Mouse (Mus musculus) kidney, postnatal 36 days (tissue): ENCODE data around the gene Sec13.
"Not testable (repeated sequence)": the region's sequence is repeated elsewhere in the genome, so short reads cannot be mapped to it uniquely, and the experiment has no call there.

Source experiments
- DNase-seq, 2 experiments: peaks; one replicate each; pipeline ENCODE4 v3.0.0; 2021 to 2022; ENCODE audit warnings: mixed read lengths in 2 of 2

The Sec13 gene

DNA sequence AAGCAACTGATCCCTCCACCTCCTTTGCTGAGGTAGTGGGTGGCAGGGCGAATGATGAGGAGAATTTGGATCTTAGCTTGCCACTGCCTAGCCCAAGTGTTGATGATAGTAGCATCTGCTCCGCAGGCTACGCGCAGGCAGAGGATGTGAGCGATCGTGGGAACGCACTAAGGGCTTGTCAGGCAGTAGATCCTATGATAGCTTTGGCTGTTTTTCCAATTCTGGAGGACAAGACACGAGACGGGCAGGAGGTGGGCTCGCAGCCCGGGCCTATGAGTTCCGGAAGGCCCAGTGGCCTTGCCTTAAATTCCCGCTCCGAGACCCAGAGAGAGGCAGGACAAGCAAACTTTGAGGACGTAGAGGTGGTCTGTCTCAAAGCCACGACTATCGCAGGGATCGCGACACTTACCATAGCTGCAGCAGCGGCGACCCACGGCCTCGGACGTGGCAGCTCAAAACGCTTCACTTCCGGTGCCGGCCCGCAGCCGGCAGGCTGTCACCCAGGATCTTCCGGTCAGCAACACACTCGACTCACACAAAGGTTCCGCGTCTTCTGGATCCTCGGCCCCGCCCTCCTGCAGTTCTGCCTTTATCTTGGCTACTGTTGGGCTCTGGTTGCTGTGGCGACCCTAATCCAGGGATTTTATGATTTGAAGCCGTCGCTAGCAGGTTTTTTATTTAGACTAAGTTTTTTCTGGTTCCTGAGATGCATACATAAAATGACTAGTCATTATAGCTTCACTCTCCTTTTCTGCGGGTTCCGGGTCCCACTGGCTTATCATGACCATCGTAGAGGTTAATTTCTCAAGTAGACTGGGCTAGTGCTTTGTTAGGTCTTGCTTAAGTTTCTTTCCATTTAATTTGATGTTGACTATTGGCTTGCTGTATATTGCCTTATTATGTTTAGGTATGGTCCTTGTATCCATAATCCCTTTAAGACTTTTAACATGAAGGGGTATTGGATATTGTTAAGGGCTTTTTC lies at the start of gene Sec13:
TSS of gene Sec13 (minus strand) at position 508 of the 982 bp plus-strand sequence.
- DNase-seq, result peak; percentile 82 to 92

GRCm38 (mm10) chr6:113787459-113787968 lies 47.0 kb upstream of the Sec13 start:
- DNase-seq, result no peak

DNA sequence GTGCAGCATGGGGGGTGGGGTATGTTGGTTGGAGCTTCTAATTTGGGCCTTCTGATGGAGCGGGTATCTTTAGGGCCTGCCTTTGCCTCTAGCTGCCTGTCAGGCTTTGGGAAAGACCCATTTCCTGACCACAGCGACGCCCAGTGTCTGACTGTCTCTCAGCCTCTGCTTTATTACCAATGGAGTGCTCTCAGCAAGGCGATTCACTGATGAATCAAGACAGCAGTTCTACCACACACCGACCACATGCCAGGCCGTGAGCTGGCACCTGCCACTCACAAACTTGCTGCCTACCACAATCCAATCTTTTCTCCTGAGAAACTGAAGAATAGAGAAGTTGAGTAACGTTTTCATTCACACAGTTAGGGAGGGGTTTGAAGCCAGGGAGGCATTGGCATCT lies 45.1 kb upstream of the Sec13 start:
- DNase-seq, result no peak

GRCm38 (mm10) chr6:113778229-113778753 lies 37.7 kb upstream of the Sec13 start:
- DNase-seq, result no peak

GRCm38 (mm10) chr6:113768804-113769203 lies 28.3 kb upstream of the Sec13 start:
- no peak for DNase-seq

GRCm38 (mm10) chr6:113761644-113762043 lies 21.1 kb upstream of the Sec13 start:
- DNase-seq, result peak; percentile 70 to 73

DNA sequence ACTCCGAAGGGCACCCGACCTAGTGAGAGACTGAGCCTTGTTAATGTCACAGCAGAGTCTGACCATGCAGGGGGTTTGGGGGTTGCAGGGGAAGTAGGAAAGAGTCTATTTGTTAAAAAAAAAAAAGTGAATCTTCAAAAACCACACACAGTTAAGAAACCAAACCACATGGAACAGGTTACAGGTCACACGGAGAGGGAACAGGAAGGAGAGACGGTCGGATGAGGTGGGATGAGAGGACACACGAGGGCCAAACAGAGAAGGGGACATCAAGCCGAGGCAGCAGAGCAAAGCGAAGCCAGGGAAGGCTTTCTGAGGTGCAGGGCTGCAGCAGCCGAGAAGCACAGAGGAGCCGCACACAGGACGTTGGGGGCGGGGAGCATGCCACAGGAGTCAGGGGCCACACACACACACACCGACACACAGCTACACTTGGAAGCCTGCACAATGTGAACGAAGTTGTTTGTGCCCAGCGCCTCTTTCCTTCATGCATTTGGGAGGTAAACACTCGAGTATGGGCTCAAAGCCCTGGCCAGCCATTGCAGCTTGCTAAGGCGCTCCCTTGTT lies 8.7 kb upstream of the Sec13 start:
- no peak for DNase-seq

- DNase-seq, result no peak
Observed at GRCm38 (mm10) chr6:113748351-113748750, 7.8 kb upstream of the Sec13 start.

DNA sequence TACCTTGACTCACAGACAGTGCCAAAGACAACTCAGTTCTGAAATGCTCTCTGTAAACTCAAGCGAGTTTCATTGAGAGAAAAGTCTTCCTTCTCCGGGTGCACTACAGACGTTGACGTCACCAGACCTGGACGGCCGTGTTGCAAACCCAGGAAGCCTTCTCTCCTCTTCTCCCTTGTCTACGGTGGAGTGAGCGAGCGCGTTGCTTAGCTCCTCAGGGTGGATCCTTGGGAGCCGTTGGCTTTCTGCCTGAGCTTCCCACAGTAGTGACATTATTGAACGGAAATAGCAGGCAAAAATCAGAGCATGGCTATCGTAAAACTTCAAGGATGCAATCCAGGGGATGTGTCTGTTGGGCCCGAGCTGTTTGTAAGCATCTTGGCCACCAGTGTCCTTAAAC lies 6.7 kb upstream of the Sec13 start:
- no peak for DNase-seq

DNA sequence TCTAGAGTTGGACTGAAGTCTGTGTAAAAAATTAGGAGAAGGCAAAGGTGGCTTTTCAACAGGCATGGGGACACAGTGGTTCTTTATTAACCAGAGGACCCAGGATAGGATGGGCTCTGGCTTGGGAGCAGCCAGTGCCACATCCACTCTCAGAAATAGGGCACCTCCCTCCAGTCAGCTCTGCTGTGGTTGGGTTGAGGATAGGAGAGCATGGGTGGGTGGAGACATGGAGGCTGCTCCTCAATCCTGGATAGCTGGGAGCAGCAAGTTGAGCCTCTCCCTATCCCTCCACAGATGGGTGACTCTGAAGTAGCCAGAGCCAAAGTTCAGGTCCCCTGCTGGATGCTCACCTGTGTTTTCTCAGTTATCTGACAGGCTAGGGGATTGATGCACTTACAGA lies 4.6 kb upstream of the Sec13 start:
- peak; percentile 19 to 36 for DNase-seq

DNA sequence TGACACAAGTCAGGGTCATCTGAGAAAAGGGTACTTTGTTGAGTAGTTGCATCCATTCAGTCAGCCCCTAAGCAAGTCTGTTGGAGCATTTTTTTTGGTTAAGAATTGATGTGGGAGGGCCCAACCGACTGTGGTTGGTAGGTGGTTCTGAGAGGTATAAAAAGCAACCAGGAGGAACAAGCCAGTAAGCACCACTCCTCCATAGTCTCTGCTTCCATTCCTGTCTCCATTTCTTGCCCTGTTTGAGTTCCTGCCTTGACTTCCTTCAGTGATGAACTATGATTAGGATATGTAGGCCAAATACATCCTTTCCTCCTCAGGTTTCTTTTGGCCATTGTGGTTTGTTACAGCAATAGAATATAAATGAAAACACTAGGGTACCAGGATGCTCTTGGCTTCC lies 2.6 kb upstream of the Sec13 start:
- DNase-seq, result no peak

- DNase-seq, result no peak
Observed at GRCm38 (mm10) chr6:113742321-113742720, 1.8 kb upstream of the Sec13 start.

GRCm38 (mm10) chr6:113741425-113741824 lies 882 bp upstream of the Sec13 start:
- DNase-seq, result no peak

DNA sequence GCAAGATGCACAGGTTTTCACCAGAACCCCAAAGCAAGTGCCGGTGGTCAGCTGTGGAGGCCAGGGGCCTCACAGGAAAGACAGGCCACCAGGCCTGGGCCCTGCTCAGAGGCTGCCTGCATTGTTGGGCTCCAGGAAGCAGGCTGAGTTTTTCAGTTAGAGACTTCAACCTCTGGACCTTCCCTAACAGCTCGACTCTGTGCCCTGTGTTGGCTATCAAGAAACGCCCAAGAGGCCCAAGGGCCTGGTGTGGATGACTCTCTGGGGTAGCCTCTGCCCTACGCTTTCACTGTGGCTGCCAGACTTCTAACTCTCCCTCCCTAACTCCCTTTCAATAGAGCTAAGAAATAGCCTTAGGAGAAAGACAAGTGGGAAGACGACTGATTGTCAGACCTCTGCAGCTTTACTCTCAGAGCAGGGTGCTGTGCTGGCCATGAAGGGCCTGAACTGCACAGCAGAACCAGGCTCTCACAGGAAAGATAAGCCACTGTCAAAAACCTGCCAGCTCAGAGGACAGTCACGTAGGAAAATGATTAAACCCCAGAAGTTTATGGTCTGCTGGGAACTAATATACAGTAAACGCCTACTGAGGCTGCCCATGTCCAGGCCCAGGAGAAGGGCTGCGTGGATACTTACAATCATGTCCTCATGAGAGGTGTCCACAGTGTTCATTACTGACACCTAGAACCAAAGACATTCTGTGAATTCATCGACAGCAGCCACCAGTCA lies 3.1 kb downstream of the Sec13 start:
- DNase-seq, result peak; percentile 26 to 27

DNA sequence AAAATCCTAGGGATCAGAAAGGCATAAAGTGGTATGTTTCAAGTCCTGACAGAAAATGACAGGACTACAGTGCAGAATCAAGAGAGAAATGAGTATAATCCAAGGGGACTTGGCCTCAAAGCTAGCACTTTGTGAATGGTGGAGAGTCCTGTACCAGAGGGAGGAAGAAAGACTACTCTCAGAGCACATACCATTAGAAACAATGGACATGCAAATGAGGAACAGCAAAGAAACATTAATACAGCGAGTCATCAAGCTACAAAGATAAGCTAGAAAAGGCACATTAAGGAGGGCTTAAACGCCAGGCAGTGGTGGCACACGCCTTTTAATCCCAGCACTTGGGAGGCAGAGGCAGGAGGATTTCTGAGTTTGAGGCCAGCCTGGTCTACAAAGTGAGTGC lies 9.2 kb downstream of the Sec13 start:
- no peak for DNase-seq

GRCm38 (mm10) chr6:113728181-113728580 lies 12.4 kb downstream of the Sec13 start:
- no peak for DNase-seq

- no peak for DNase-seq
Observed at GRCm38 (mm10) chr6:113721061-113721460, 19.5 kb downstream of the Sec13 start.

DNA sequence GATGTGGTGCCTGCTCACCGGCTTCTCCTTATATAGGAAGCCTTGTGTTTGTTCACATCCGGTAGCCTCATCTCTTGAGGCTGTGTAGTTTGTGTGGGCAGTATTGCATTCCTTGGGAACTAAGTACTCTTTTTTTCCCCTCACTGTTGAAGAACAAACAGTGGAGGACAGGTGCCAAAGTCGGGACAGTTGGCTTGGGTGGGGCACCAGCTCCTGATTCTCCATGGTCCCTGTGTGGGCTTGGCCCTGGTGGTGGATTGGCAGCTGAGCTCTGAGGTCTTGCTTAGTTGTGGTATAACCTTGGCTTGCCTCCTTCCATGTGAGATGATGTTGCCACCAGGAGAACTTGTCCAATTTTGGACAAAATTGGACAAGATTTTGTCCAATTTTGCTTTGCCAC lies 20.7 kb downstream of the Sec13 start, which contains the start of gene Ghrl:
TSS of gene Ghrl (minus strand) at position 3 of the 400 bp plus-strand sequence.
- no peak for DNase-seq

- DNase-seq, result peak in 1 of 2 experiments; percentile 28
Observed at GRCm38 (mm10) chr6:113717541-113717940, 23.0 kb downstream of the Sec13 start.

DNA sequence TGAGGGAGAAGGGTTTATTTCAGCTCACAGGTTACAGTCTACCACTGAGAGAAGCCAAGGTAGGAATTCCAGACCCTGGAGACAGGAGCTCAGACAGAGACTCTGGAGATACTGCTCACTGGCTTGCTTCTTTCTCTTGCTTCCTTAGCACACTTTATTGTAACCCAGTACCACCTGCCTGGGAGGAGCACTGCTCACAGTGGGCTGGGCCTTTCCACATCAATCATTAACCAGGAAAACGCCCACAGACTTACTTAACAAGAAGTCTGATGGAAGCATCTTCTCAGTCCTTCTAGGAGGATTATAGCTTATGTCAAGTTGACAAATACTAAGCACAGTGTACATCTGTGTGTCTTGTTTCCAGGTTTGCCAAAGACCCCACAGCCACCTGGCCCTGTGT lies 25.7 kb downstream of the Sec13 start:
- peak; percentile 65 to 69 for DNase-seq

- no peak for DNase-seq
Observed at GRCm38 (mm10) chr6:113714276-113714675, 26.3 kb downstream of the Sec13 start.

DNA sequence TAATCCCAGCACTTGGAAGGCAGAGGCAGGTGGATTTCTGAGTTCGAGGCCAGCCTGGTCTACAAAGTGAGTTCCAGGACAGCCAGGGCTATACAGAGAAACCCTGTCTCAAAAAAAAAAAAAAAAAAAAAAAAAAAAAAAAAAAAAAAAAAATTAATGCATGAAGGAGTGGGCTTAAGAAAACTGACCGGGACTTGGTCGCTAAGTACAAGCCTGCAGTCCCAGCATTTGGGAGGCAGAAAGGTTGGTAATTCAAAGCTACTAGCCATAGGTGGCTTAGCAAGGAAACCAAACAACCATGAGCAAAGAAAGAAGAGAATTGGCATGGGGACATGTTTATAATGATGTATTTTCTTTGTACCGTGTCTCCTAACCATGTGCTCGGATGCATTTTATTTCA lies 27.2 kb downstream of the Sec13 start:
- not testable (repeated sequence) for DNase-seq

GRCm38 (mm10) chr6:113712718-113713117 lies 27.8 kb downstream of the Sec13 start:
- no peak for DNase-seq
